Mouse (Mus musculus) stomach, embryonic 16.5 days (tissue): ENCODE measurements at regions not wholly inside any gene's neighbourhood (a gene's known extent, or its start where the extent isn't known, plus 50 kb on each side); places are given as distances from the start of the nearest gene placed in this dataset.
A peak's percentile ranks its signal among the peaks of the same experiment; 100 is the strongest.

ENCODE experiments used
- ATAC-seq: fragments of 200-750 bp; cut with Nextera tagmentation; 2 replicates; pipeline ENCODE4 v1.8.0; 2017; ENCODE audit warnings: moderate number of reproducible peaks, moderate TSS enrichment; ENCODE audit not compliant: insufficient read depth, low FRiP score
- H3K27ac ChIP-seq: fragments of 300-500 bp; sonication (generic); 2 replicates; pipeline ENCODE4 v1.5.1; 2014; ENCODE audit warnings: low read length
- H3K27me3 ChIP-seq: fragments of 300-500 bp; sonication (generic); 2 replicates; pipeline ENCODE4 v1.6.1; 2014; ENCODE audit warnings: low read length, control low read depth, mixed read lengths; ENCODE audit not compliant: control insufficient read depth, insufficient read depth
- H3K36me3 ChIP-seq: fragments of 300-500 bp; sonication (generic); 2 replicates; pipeline ENCODE4 v1.6.1; 2014; ENCODE audit warnings: low read length; ENCODE audit not compliant: control insufficient read depth, insufficient read depth
- H3K4me1 ChIP-seq: fragments of 300-500 bp; sonication (generic); 2 replicates; pipeline ENCODE4 v1.6.1; 2014; ENCODE audit warnings: low read length, control low read depth, mixed read lengths; ENCODE audit not compliant: control insufficient read depth, insufficient read depth
- H3K4me2 ChIP-seq: fragments of 300-500 bp; sonication (generic); 2 replicates; pipeline ENCODE4 v1.6.1; 2014; ENCODE audit warnings: low read depth, low read length, mixed read lengths
- H3K4me3 ChIP-seq: fragments of 300-500 bp; sonication (generic); replicated peaks from 2 replicates; pipeline ENCODE4 v1.5.1; 2014; ENCODE audit warnings: mild to moderate bottlenecking, low read length
- H3K9ac ChIP-seq: fragments of 300-500 bp; sonication (generic); 2 replicates; pipeline ENCODE4 v1.6.1; 2014; ENCODE audit warnings: low read length
- H3K9me3 ChIP-seq: fragments of 300-500 bp; sonication (generic); replicated peaks from 2 replicates; pipeline ENCODE4 v1.6.1; 2016; ENCODE audit warnings: low read length, control low read depth; ENCODE audit not compliant: control insufficient read depth
- WGBS: fragments of 180-500 bp; shearing (Covaris S2); extraction: QIAGEN DNeasy Blood & Tissue Kit; methylation state at CpG from one replicate; pipeline ENCODE4 v1.1.7; 2014; 5-methylcytosine and 5-hydroxymethylcytosine counted together

DNA sequence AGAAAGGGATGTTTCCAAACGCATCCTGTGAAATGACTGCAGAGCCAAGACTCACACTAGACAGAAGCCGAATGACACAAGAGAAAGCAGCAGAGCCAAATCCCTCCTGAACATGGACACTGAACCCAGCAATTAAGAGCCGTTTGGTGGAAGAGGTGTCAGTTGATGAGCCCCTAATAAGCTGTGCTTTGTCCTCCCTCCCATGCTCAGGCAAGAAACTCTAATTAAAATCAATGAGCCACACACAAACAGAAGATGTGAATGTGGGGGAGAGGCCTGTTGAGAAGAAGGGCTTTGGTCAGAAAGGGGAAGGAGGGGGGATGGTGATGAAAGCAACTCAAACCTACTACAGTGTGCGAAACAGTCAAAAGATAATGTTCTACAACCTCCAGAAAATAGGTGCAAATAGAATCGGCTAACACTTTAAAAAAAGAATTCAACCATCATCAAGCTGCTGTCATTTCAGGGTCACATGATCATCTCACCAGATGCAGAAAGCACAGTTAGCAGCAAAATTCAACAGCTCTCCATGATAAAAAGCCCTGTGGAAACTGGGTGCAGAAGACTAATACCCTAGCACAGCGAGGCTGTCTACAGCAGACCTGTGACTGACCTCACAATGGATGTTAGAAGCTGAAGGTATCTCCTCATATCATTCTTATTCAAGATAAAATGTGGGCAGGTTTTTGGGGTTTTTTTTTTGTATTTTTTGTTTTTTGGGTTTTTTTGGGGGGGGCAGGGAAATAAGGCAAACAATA, 153.2 kb upstream of the Gm15217 start:
- no peak for ATAC-seq
- H3K9ac ChIP-seq = no peak overlapping the region
- 63% methylated on average over 6 of the region's 6 CpGs for WGBS
- no peak overlapping the region for H3K4me2 ChIP-seq
- no peaks in the 10 kb centered on the region for H3K27me3 ChIP-seq
- H3K4me1 ChIP-seq = no peaks in the 10 kb centered on the region
- H3K27ac ChIP-seq = no peak overlapping the region
- no peak overlapping the region for H3K4me3 ChIP-seq
- H3K36me3 ChIP-seq = no peaks in the 10 kb centered on the region
- H3K9me3 ChIP-seq = no peaks in the 10 kb centered on the region

DNA sequence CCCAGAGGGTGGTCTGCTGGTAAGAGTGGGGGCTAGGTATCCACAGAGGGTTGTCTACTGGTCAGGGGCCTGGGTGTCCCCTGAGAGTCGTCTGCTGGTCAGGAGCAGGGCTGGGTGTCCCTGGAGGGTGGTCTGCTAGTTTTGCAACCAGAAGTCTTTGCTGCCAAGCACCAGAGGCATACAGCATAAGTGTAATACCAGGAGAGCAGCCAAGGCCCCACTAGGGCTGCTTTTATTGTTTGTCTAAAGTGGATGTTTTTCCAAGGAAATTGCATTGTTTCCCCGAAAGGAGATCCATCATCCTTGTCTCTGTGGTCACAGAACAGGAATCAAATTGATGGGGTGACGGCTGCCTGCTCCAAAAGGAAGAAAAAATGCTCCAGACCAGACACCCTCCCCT, 145.2 kb upstream of the Gm15217 start:
- 37% methylated on average over 3 of the region's 3 CpGs for WGBS
- Histone ChIP-seq H3K4me2 (no peak overlapping the region), H3K27me3 (no peaks in the 10 kb centered on the region), H3K4me1 (no peaks in the 10 kb centered on the region), H3K27ac (no peak overlapping the region), H3K36me3 (no peaks in the 10 kb centered on the region), H3K9ac (no peak overlapping the region), H3K9me3 (no peaks in the 10 kb centered on the region), H3K4me3 (no peak overlapping the region)
- ATAC-seq = no peak

DNA sequence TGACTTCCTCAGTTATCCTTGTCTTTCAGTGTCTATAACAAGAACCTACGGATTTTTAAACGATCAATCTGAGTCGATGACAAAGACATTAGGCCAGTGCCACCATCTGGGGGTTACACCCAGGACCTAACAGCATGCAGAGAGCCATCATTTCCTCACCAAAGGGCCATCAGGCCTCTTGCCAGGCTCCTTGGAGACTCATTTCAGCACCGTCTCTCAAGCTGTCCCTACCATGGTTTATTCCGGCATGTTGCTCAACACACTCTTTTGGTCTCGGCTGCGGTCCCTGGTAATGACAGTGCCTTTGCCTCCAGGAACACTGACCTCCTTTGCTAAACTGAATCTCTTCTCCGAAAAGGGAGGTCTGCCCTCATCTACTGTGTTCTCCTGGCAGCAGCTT, 144.4 kb upstream of the Gm15217 start:
- Histone ChIP-seq H3K4me1 (no peaks in the 10 kb centered on the region), H3K27ac (no peak overlapping the region), H3K9me3 (no peaks in the 10 kb centered on the region), H3K36me3 (no peaks in the 10 kb centered on the region), H3K4me2 (no peak overlapping the region), H3K4me3 (no peak overlapping the region), H3K27me3 (no peaks in the 10 kb centered on the region), H3K9ac (no peak overlapping the region)
- ATAC-seq = no peak
- WGBS = 95% methylated on average over 8 of the region's 8 CpGs

DNA sequence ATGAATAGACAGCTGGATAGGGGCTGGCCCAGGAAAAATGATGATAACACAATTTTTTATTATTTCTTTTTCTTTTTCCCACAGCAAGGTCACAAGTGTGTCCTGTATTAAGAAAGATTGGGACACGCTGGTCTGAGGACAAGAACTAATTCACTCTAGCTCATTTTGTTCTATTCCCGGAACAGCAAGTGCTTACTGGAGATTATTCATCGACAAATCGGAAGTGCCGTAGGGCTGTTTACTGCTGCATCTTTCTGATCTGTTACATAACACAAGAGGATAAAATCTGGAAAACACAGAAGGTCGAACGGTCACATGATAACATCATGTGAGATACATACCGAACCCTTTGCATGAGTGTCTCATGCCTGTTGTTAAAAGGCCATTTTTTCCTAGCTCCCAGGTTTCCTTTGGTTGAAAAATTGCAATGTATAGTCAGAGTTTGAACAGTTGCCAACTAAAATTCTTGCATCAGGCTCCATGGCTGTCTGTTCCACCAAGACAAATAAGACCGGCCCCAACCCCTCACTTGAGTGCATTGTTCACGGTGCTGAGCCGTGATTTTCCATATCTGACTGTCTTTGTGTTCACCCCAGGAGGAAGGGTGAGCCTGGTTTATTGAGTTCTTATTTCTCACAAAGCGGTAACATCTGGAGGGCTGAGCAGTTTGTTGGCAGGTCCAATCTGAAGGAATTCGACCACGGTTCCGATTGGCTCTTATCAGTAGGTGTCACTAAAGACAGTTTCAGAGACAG, 139.0 kb upstream of the Gm15217 start:
- no peaks in the 10 kb centered on the region for H3K9me3 ChIP-seq
- 57% methylated on average over 15 of the region's 15 CpGs for WGBS
- H3K4me2 ChIP-seq = no peak overlapping the region
- no peak overlapping the region for H3K4me3 ChIP-seq
- H3K27ac ChIP-seq = no peak overlapping the region
- ATAC-seq = peak; percentile 33; the same call in 1 of the 2 replicates
- 0 out of 2 replicates have a peak, but pooled peaks cover 2% of the 10 kb centered on the region for H3K4me1 ChIP-seq
- H3K27me3 ChIP-seq = no peaks in the 10 kb centered on the region
- H3K9ac ChIP-seq = no peak overlapping the region
- H3K36me3 ChIP-seq = no peaks in the 10 kb centered on the region

DNA sequence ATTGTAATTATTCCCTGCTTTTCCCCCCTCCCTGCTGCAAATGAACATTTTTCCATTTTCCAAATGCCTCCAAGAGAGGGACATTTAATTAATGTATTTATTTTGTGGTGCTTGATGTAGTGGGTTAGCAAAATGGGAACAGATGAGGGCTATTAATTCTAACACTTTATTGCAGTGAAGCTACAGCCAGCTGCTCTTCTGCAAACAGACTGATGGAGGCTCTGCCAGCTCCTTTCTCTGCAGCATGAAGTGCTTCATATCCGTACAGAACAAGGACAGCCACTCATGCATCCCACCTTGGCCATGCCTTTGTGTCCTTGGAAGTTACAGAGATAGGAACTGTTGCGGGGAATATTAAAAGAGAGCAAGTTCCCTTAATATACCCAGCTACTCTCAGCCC, 138.3 kb upstream of the Gm15217 start:
- H3K4me3 ChIP-seq = no peak overlapping the region
- no peaks in the 10 kb centered on the region for H3K27me3 ChIP-seq
- no peaks in the 10 kb centered on the region for H3K9me3 ChIP-seq
- H3K4me1 ChIP-seq = 0 out of 2 replicates have a peak, but pooled peaks cover 2% of the 10 kb centered on the region
- no peaks in the 10 kb centered on the region for H3K36me3 ChIP-seq
- no peak overlapping the region for H3K9ac ChIP-seq
- no peak for ATAC-seq
- no peak overlapping the region for H3K4me2 ChIP-seq
- H3K27ac ChIP-seq = no peak overlapping the region
- WGBS = 66% methylated on average over 2 of the region's 2 CpGs

DNA sequence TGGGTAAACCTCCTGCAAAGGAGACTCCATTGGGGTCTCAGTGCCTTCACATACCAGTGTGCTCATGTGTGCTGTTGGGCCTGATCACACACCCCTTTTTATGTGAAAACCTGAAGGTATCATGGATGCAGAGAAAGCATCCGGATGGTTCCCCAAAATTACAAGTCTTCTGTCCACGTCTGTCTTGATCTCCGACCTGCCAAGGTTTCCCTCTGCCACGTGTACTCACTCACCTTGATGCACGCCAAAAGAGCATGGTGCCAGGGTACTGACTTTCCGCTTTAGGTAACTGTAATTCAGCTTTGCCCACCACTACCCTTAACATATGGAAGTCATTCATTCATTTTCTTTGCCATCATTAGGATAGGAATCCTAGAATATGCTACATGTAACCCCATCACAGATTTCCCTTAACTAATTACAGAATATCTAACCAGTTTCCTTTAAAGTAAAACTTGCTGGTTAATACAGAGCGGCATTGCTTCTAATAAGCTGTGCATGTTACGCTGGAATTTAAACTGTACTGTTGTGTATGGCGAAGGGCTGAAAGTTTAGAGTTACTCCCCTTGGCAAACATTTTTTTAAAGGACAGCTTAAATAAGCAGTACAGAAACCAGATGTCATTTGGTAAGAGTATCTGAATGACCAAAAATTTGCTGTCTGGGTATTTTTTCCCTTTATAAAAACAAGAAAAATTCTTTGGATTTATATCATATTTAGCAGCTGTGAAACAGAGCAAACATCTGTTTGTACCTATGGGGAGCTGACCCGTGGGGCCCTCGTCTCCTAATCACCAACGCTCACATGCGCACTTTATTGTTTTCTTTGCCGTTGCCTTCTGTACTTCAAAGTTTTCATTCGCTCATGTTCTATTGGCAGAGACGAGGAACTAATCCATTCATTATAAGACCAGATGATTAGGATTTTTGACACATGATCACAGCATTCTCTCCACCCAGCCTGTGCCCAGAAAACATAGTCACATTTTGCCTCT, 131.4 kb upstream of the Gm15217 start:
- H3K36me3 ChIP-seq = no peaks in the 10 kb centered on the region
- H3K4me1 ChIP-seq = no peaks in the 10 kb centered on the region
- H3K27ac ChIP-seq = peak overlapping the region; percentile 9; the same call in 1 of the 2 replicates
- no peak overlapping the region for H3K9ac ChIP-seq
- no peak overlapping the region for H3K4me3 ChIP-seq
- 66% methylated on average over 16 of the region's 16 CpGs for WGBS
- ATAC-seq = no peak
- H3K27me3 ChIP-seq = no peaks in the 10 kb centered on the region
- H3K9me3 ChIP-seq = no peaks in the 10 kb centered on the region
- no peak overlapping the region for H3K4me2 ChIP-seq

DNA sequence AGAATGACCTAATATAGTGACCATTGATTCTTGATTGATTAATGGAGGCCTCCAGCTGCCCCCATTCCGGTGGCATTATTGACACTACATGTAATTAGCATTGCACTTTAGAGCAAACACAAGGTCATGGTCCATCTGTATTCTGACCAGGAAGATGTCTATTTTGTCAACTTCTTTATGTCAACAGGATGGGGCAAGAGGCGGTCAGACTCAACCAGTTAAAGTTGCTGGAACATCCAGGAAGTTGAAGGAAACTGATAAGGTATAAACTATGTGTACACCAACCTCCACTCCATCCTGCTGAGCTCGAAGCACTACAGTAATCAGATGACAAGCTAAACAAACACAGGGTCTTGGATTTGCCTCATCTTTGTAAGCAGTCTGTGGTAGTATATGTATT, 130.1 kb upstream of the Gm15217 start:
- H3K9me3 ChIP-seq = no peaks in the 10 kb centered on the region
- H3K36me3 ChIP-seq = no peaks in the 10 kb centered on the region
- 36% methylated on average over 3 of the region's 3 CpGs for WGBS
- H3K9ac ChIP-seq = no peak overlapping the region
- no peak overlapping the region for H3K4me3 ChIP-seq
- no peak for ATAC-seq
- H3K27ac ChIP-seq = no peak overlapping the region
- no peak overlapping the region for H3K4me2 ChIP-seq
- H3K4me1 ChIP-seq = no peaks in the 10 kb centered on the region
- H3K27me3 ChIP-seq = no peaks in the 10 kb centered on the region

DNA sequence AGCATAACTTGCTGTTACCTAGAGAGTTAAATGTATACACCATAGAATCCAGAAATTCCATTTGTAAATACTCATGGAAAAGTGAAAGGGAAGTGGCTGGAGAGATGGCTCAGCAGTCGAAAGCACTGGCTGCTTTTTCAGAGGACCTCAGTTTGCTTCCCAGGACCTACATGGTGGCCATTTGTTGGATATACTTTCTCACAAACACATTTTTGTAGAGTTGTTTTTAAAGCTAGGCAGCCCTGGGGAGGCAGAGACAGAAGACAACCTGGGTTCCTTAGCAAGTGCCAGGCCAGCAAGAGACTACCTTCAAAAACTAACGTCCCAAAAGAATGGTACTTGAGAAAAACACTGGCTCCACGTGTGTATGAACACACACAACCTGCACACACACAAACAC, 124.0 kb upstream of the Gm15217 start:
- no peaks in the 10 kb centered on the region for H3K36me3 ChIP-seq
- H3K27ac ChIP-seq = no peak overlapping the region
- 60% methylated on average over 3 of the region's 3 CpGs for WGBS
- peaks cover 3% of the 10 kb centered on the region; the same call in 1 of the 2 replicates for H3K4me1 ChIP-seq
- no peaks in the 10 kb centered on the region for H3K9me3 ChIP-seq
- H3K27me3 ChIP-seq = no peaks in the 10 kb centered on the region
- no peak overlapping the region for H3K4me2 ChIP-seq
- ATAC-seq = no peak
- H3K9ac ChIP-seq = no peak overlapping the region
- H3K4me3 ChIP-seq = no peak overlapping the region
